Mouse (Mus musculus): ENCODE measurements around the gene Gpat3.

- no peak for TF ChIP-seq EP300 (optimal IDR thresholded peaks at IDR 0.05)
- no peak for TF ChIP-seq CTCF (IDR thresholded peaks at IDR 0.05; ENCODE audit: low read depth)
Observed at GRCm38 (mm10) chr5:100896199-100896598, 50.7 kb downstream of the Gpat3 start.

Data from stomach, postnatal 0 days (tissue).